Mouse (Mus musculus): ENCODE results near the gene Gfra1. TPM values are rescaled to one million over a fixed set of nuclear protein-coding genes. Genes with fewer than 3 reads are reported as not detected.

The Gfra1 gene
- polyA plus RNA-seq, 2 experiments: 19.5 to 19.9 TPM

GRCm38 (mm10) chr19:58368513-58368912 is 87.2 kb downstream of the Gfra1 start:
- peaks cover 26% of the 10 kb centered on the region for H3K4me1 ChIP-seq (ENCODE audit: control insufficient read depth, insufficient read depth, low read length)
- no peak overlapping the region for H3K27ac ChIP-seq (replicated peaks; ENCODE audit: low read depth, low read length)
- H3K4me3 ChIP-seq (replicated peaks; ENCODE audit: low read length): no peak overlapping the region
- H3K4me2 ChIP-seq (replicated peaks; ENCODE audit: low read depth, low read length, severe bottlenecking): no peak overlapping the region
- 69% methylated on average over 2 of the region's 2 CpGs for WGBS
- H3K9me3 ChIP-seq (ENCODE audit: control insufficient read depth, low read length): no peaks in the 10 kb centered on the region
- no peak for ATAC-seq (ENCODE audit: low FRiP score, low read depth)
- H3K27me3 ChIP-seq (ENCODE audit: control insufficient read depth, insufficient read depth, low read length): no peaks in the 10 kb centered on the region
- no peak for TF ChIP-seq POLR2A (IDR thresholded peaks at IDR 0.05; ENCODE audit: borderline replicate concordance, extremely low read depth, insufficient read depth, insufficient read length)
- DNase-seq (ENCODE audit: low spot score): no peak
- no peaks in the 10 kb centered on the region for H3K36me3 ChIP-seq (ENCODE audit: control insufficient read depth, insufficient read depth, low read length)
- no peak overlapping the region for H3K9ac ChIP-seq (ENCODE audit: low read depth, low read length, severe bottlenecking)

GRCm38 (mm10) chr19:58364688-58365087 is 91.0 kb downstream of the Gfra1 start:
- H3K4me2 ChIP-seq (replicated peaks; ENCODE audit: low read depth, low read length, severe bottlenecking): no peak overlapping the region
- WGBS: 59% methylated on average over 9 of the region's 9 CpGs
- H3K9ac ChIP-seq (ENCODE audit: low read depth, low read length, severe bottlenecking): no peak overlapping the region
- H3K27ac ChIP-seq (replicated peaks; ENCODE audit: low read depth, low read length): no peak overlapping the region
- H3K4me1 ChIP-seq (ENCODE audit: control insufficient read depth, insufficient read depth, low read length): no peaks in the 10 kb centered on the region
- no peak overlapping the region for H3K4me3 ChIP-seq (replicated peaks; ENCODE audit: low read length)
- H3K27me3 ChIP-seq (ENCODE audit: control insufficient read depth, insufficient read depth, low read length): no peaks in the 10 kb centered on the region
- no peak for DNase-seq (ENCODE audit: low spot score)
- no peak for ATAC-seq (ENCODE audit: low FRiP score, low read depth)
- no peaks in the 10 kb centered on the region for H3K9me3 ChIP-seq (ENCODE audit: control insufficient read depth, low read length)
- no peaks in the 10 kb centered on the region for H3K36me3 ChIP-seq (ENCODE audit: control insufficient read depth, insufficient read depth, low read length)
- no peak for TF ChIP-seq POLR2A (IDR thresholded peaks at IDR 0.05; ENCODE audit: borderline replicate concordance, extremely low read depth, insufficient read depth, insufficient read length)

GRCm38 (mm10) chr19:58360982-58361381 is 94.7 kb downstream of the Gfra1 start:
- Histone ChIP-seq H3K9ac (ENCODE audit: low read depth, low read length, severe bottlenecking) (no peak overlapping the region), H3K4me1 (ENCODE audit: control insufficient read depth, insufficient read depth, low read length) (no peaks in the 10 kb centered on the region), H3K36me3 (ENCODE audit: control insufficient read depth, insufficient read depth, low read length) (no peaks in the 10 kb centered on the region), H3K27me3 (ENCODE audit: control insufficient read depth, insufficient read depth, low read length) (no peaks in the 10 kb centered on the region), H3K4me2 (replicated peaks; ENCODE audit: low read depth, low read length, severe bottlenecking) (no peak overlapping the region), H3K4me3 (replicated peaks; ENCODE audit: low read length) (no peak overlapping the region), H3K27ac (replicated peaks; ENCODE audit: low read depth, low read length) (no peak overlapping the region), H3K9me3 (ENCODE audit: control insufficient read depth, low read length) (no peaks in the 10 kb centered on the region)
- 56% methylated on average over 1 of the region's 1 CpGs for WGBS
- DNase-seq (ENCODE audit: low spot score) (no peak), ATAC-seq (ENCODE audit: low FRiP score, low read depth) (no peak)
- TF ChIP-seq POLR2A (IDR thresholded peaks at IDR 0.05; ENCODE audit: borderline replicate concordance, extremely low read depth, insufficient read depth, insufficient read length): no peak

- TF ChIP-seq POLR2A (IDR thresholded peaks at IDR 0.05; ENCODE audit: borderline replicate concordance, extremely low read depth, insufficient read depth, insufficient read length): no peak
- Histone ChIP-seq H3K36me3 (ENCODE audit: control insufficient read depth, insufficient read depth, low read length) (no peaks in the 10 kb centered on the region), H3K4me3 (replicated peaks; ENCODE audit: low read length) (no peak overlapping the region), H3K9me3 (ENCODE audit: control insufficient read depth, low read length) (no peaks in the 10 kb centered on the region), H3K4me2 (replicated peaks; ENCODE audit: low read depth, low read length, severe bottlenecking) (no peak overlapping the region), H3K27ac (replicated peaks; ENCODE audit: low read depth, low read length) (no peak overlapping the region), H3K4me1 (ENCODE audit: control insufficient read depth, insufficient read depth, low read length) (peaks cover 9% of the 10 kb centered on the region), H3K9ac (ENCODE audit: low read depth, low read length, severe bottlenecking) (no peak overlapping the region), H3K27me3 (ENCODE audit: control insufficient read depth, insufficient read depth, low read length) (no peaks in the 10 kb centered on the region)
- ATAC-seq (ENCODE audit: low FRiP score, low read depth): no peak
- 88% methylated on average over 13 of the region's 13 CpGs for WGBS
- no peak for DNase-seq (ENCODE audit: low spot score)
Measured at GRCm38 (mm10) chr19:58358063-58358462, 97.6 kb downstream of the Gfra1 start.

GRCm38 (mm10) chr19:58353953-58354352 is 101.8 kb downstream of the Gfra1 start:
- no peak for DNase-seq (ENCODE audit: low spot score)
- ATAC-seq (ENCODE audit: low FRiP score, low read depth): no peak
- WGBS: 13% methylated on average over 2 of the region's 2 CpGs
- Histone ChIP-seq H3K4me3 (replicated peaks; ENCODE audit: low read length) (no peak overlapping the region), H3K4me1 (ENCODE audit: control insufficient read depth, insufficient read depth, low read length) (peaks cover 26% of the 10 kb centered on the region), H3K4me2 (replicated peaks; ENCODE audit: low read depth, low read length, severe bottlenecking) (no peak overlapping the region), H3K27ac (replicated peaks; ENCODE audit: low read depth, low read length) (no peak overlapping the region), H3K36me3 (ENCODE audit: control insufficient read depth, insufficient read depth, low read length) (no peaks in the 10 kb centered on the region), H3K27me3 (ENCODE audit: control insufficient read depth, insufficient read depth, low read length) (no peaks in the 10 kb centered on the region), H3K9me3 (ENCODE audit: control insufficient read depth, low read length) (no peaks in the 10 kb centered on the region), H3K9ac (ENCODE audit: low read depth, low read length, severe bottlenecking) (no peak overlapping the region)
- no peak for TF ChIP-seq POLR2A (IDR thresholded peaks at IDR 0.05; ENCODE audit: borderline replicate concordance, extremely low read depth, insufficient read depth, insufficient read length)

Data from limb, embryonic 14.5 days (tissue).